Mouse (Mus musculus) embryo, embryonic 10.5 days (tissue): ENCODE measurements around the gene Sap30l.

Experiments used
- DNase-seq: peaks from one replicate; pipeline ENCODE4 v3.0.0-alpha.2; 2015; ENCODE audit warnings: low spot score

Sap30l gene

GRCm38 (mm10) chr11:57800971-57801765, at the start of gene Sap30l:
TSS of gene Sap30l (plus strand) at chr11:57801637.
- DNase-seq = peak; percentile 97

DNA sequence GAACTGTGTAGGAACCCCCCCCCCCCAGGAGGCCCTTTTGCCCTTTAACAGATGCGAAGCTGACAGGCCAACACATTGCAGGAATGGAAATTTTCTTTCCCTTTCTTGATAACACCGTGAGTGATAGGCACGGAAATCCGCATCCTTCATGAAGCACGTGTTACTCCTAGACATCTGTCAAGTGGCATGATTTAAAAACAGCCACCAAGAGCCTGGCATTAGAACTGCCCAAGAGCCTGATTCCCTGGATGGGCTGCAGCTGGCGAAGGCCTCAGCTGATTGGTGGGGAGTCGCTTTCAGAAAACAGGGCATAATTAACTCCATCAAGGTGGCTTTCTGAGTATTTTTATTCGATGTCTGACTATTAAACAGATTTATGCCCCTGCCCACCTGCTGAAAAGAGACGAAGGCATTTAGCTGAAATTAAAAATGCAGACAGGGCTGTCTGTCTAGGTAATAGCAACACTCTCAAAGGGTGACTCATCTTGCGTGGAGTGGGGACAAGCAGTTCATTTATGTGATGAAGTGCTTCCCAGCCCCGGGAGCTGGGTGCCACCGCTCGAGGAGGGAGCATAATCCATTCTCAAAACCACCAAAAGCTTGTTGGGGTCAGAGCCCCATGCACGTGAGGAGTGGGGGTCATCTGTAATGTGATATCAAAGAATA, 47.8 kb upstream of the Sap30l start:
- DNase-seq = no peak

DNA sequence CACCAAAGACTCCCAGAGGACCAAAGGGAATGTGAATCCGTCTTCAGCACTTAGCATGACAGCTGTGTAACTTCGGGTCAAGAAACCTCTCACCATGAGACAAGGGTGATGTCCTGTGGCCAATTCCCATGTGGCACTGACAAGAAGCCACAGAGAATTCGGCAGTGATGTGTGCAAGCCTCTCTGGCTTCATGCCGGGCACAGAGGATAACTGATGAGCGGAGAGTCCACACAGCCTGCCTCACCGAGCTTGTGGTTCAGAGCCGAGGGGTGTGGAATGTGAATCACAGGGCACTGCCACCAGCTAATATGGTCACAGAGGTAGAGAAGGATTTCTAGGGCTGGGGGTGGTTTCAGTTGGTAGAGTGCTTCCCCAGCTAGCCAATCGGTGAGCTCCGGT, 42.8 kb upstream of the Sap30l start:
- no peak for DNase-seq

DNA sequence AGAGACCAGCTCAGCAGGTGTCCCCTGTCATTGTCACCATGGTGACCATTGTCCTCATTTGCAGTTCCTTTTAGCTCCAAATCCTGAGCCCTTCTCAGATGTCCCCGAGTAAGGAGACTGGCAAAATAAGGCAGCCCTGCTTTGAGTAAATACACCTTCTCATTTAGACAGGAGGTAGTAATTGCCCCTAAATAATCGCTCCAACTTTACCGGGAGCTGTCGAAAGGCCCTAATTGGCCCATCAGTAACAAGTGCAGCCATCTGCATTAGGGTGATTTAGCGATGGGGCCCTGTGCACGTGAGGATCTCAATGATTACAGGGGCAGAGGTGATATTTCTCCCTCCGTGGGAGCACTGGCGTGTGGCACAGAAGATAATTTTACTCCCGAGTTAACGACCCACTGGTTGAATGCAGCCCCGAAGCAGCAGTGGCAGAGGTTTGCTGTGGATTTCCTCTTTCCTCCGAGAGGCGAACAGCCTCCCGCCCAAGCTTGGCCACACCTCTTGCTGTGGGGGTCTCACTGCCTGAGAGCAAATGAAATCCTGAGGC, 40.9 kb upstream of the Sap30l start:
- DNase-seq = peak; percentile 65

DNA sequence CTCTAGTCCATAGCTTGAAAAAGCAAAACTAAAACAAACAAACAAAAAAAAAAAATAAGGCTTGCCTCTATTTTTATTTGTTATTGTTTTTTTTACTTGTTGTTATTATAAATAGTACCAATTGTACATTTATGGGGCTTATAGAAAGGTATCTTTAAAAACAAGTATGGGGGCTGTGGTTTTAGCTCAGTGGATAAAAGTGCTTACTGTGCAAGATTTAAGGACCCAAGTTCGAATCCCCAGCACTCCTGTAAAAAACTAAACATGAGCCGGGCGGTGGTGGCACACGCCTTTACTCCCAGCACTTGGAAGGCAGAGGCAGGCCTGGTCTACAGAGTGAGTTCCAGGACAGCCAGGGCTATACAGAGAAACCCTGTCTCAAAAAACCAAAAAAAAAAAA, 40.1 kb upstream of the Sap30l start:
- no peak for DNase-seq

DNA sequence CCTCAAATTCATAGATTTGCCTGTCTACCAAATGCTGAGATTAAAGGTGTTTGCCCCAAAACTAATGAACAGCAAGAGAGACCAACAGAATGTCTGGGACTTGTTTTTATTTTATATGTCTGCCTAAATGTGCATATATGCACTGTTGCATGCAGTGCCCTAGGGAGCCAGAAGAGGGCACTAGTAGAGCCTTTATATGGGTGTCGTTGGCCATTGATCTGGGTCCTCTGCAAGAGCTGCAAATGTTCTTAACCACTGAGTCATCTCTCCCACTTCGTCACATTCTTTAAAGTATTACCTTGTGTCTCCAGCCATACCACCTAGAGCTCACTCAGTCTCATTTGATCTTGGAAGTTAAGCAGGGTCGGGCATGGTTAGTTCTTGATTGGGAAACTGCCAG, 37.3 kb upstream of the Sap30l start:
- DNase-seq = no peak

DNA sequence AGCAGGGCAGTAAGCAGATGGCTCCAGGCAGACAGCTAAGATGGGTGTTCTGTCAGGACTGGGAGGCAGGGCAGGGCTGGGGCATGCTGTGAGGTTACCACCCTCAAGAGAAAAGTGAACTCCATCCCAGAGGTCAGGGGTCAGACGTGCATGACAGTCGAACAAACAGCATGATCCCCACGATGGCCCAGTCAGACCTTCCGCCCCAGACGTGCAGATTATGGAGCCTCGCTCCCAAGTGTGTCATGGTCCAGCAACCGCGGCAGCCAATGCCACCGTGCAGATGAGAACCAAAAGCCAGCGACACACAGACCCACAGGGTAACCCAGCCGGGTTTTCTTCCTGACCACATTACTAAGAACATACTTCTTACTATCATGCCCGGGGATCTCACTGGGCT, 34.8 kb upstream of the Sap30l start:
- DNase-seq = peak; percentile 65

DNA sequence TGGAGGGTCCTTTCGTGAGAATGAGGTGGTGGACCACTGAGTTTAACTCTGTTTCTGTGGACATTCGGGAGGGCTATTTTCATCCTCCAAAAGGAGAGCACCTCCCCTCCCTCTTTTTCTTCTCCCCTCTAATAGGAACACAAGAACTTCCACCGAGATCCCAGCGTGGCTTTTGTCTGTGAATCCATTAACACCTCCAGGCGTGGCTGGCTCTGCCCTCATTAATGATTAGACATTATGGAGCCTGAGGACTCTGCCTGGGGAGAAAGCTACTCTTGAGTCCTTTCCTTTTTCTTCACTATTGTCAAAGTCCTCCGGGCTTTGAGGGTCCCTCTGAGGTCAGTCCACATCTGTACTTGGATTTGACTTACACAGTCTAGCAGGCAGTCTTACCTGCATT, 34.3 kb upstream of the Sap30l start:
- DNase-seq = no peak

- DNase-seq = no peak
Measured at GRCm38 (mm10) chr11:57770776-57771175, 30.7 kb upstream of the Sap30l start.

DNA sequence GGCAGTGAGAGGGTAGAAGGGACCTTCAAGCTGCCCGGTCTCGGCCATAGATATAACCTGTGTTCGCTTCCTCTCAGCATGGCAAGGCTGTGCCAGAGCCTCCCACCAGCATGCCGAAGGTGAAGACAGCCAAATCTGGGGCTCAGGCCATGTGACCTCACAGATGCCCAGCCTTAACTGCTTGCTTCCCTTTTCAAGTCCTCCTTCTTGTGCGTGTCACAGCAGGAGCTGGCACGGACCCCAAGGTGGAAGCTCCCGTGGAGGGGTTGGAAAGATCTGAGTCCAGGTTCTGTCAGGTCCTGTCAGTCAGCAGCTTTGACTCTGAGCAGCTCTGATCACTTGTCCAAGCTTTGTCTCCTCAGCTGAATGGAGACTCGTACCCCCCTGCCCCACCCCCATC, 29.8 kb upstream of the Sap30l start:
- DNase-seq = no peak

DNA sequence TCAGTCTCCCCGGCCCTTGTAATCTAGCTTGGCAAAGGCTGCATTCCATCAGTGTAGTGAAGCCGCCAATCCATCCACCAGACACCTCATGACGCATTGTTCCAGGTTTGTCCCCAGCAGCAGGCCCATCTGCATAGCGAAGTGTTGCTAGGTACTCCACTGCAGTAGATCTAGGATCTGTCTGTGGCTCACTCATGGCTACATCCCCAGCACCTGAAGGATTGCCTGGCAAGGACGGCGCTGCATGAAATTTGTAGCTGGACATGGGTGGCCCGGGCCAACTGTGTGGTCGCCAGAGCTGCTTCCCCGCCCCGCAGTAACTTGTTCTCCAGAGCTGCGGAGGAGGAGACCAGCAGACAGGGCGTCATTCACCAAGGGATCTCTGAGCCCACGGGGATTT, 28.0 kb upstream of the Sap30l start:
- DNase-seq = peak; percentile 57

GRCm38 (mm10) chr11:57773936-57774335, 27.5 kb upstream of the Sap30l start:
- peak; percentile 66 for DNase-seq

GRCm38 (mm10) chr11:57775868-57776267, 25.6 kb upstream of the Sap30l start:
- no peak for DNase-seq

GRCm38 (mm10) chr11:57776546-57776945, 24.9 kb upstream of the Sap30l start:
- no peak for DNase-seq

DNA sequence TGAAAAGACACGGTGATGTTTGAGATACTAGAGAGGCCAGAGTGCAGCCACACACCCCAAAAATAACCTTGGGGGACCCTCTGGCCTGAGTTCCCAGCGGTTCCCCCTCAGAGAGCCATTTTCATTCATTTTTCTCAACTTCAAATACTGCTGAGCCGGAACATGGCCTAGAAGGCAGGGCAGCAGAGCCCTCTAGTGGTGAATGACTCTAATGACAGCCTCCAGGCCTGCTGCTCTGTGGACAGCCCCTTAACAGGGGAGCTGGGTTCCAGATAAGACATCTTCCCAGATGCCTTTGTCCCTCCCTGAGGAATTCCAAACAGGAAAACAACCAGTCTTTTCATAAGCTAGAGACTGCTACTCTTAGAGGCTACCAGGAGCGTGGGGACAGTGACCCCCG, 23.1 kb upstream of the Sap30l start:
- DNase-seq = peak; percentile 92

- no peak for DNase-seq
Measured at GRCm38 (mm10) chr11:57779824-57780223, 21.6 kb upstream of the Sap30l start.

DNA sequence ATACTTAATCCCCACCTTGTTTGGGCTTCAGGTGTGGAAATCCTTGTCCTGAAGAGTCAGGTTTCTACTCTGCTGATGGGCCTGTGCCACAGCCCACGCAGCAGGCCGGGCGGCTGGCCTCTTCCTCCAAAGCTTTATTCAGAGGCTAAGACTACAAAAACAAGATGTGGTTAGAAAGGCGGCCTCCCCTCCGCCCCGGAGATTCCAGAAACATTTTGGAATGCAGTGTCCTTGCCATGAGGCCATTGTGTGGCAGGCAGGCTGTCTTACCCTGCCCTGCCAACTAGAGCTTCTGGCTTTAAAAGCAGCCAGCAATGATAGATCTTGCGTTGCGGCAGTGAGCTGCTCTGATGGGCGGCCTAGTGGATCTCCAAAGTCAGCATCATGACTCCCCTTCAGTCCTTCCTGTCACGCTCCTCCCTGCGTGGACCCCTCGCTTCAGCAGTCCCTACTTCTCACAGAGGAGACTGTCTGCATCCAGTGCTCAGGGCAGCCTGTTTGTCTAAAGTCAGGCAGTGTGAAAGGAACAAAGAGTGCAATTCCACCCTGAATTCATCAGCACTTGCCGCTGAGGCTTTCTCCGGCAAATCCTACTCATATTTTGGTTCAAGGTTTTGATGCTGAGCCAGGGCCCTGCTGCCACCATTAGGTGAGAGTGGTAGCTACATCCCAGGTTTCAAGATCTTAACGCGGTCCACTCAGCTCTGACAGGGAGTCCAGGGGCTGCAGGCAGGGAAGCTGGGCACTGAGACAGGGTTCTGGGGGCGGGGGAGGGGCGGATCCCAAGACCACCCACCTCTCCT, 14.6 kb upstream of the Sap30l start:
- DNase-seq = peak; percentile 63

- peak; percentile 67 for DNase-seq
Measured at GRCm38 (mm10) chr11:57787913-57788312, 13.5 kb upstream of the Sap30l start.

GRCm38 (mm10) chr11:57790866-57791535, 10.4 kb upstream of the Sap30l start:
- no peak for DNase-seq

DNA sequence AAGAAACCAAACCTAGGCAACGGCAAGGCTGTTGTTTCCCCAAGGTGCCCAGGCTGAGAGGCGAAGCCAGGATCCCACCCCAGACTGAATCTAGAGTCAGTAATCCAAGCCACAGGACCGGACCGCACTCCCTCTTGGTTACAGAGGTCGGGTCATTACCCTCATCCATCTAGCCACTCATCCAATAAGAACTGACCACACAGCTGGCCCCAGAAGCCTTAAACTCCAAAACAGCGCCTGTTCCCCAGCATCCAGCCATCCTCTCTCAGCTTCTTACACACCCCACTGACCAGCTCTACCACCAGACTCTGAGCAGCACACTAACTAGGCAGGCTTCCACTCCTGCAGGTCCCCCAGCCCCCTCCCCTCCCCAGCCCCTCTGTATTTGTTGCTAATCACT, 6.4 kb upstream of the Sap30l start:
- no peak for DNase-seq

DNA sequence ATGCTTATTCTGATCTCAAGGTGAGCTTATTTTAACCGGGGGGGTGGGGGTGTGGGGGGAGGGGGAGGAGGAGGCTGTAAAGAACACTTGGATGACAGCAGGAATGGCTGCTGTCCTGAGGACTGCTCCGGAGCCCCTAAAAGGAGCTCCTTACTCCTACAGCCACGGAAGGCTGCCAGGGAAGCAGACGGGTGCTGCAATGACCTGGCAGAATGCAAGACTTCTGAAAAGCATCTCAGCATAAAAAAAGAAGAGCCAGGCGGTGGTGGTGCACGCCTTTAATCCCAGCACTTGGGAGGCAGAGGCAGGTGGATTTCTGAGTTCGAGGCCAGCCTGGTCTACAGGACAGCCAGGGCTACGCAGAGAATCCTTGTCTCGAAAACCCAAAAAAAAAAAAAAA, 3.6 kb upstream of the Sap30l start:
- DNase-seq = no peak

DNA sequence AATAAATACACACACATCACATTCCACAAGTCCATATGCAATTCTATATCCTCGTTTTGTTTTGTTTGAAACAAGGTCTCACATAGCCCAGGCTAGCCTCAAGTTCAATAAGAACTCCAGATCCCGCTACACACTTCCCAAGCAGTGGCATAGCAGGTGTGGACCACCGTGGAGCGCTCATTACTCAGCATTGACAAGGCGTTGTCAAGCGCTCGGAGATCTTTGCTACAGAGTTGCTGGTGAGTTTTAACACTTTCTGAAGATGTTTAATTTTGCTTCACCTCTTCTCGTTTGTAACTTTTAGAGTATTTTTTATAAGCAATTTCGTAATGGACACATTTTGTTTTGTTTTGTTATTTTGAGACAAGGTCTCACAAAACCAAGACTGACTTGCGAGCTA, 2.0 kb upstream of the Sap30l start:
- no peak for DNase-seq
